Mouse (Mus musculus): ENCODE data around the gene Dnaja1.

GRCm38 (mm10) chr4:40682359-40682758 is 39.6 kb upstream of the Dnaja1 start:
- no peak for TF ChIP-seq CTCF (conservative IDR thresholded peaks at IDR 0.05; ENCODE audit: low read length)
- no peak for TF ChIP-seq NANOG (IDR thresholded peaks at IDR 0.05; ENCODE audit: borderline replicate concordance, low read length)
- no peak for TF ChIP-seq POU5F1 (IDR thresholded peaks at IDR 0.05; ENCODE audit: borderline replicate concordance, low read length)

Data from E14TG2a.4 (cell line).